Mouse (Mus musculus): ENCODE measurements at regions not wholly inside any gene's neighbourhood (a gene's known extent, or its start where the extent isn't known, plus 50 kb on each side); places are given as distances from the start of the nearest gene placed in this dataset.

DNA sequence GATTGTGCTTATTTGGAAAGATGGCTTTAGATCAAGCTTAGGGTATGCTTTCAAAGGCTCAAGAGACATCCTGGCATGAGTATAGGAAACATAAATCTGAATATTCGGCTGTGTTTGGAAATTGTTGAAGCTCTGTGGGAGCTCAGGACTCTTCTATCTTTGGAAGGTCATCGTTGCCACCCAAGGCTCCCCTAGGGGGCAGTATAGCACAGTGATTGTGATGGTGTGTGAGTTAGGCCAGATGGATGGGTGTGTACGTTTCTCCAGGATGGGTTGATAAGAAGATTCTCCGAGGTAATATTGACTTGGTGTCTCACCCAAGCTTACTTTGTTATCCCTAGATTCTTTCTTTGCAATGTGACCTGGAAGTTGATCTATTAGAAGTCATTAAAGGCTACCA is 93.3 kb upstream of the Card11 start:
- DNase-seq (ENCODE audit: low spot score): peak; percentile 23
- peaks cover 6% of the 10 kb centered on the region; the same call in 1 of the 2 replicates for H3K4me1 ChIP-seq
- no peak overlapping the region for H3K27ac ChIP-seq (replicated peaks)
- no peaks in the 10 kb centered on the region for H3K9me3 ChIP-seq (replicated peaks)
- no peaks in the 10 kb centered on the region for H3K36me3 ChIP-seq
- H3K4me3 ChIP-seq: no peak overlapping the region
- H3K27me3 ChIP-seq (ENCODE audit: low read depth, poor library complexity, severe bottlenecking): no peaks in the 10 kb centered on the region
- WGBS: 62% methylated on average over 4 of the region's 4 CpGs

DNA sequence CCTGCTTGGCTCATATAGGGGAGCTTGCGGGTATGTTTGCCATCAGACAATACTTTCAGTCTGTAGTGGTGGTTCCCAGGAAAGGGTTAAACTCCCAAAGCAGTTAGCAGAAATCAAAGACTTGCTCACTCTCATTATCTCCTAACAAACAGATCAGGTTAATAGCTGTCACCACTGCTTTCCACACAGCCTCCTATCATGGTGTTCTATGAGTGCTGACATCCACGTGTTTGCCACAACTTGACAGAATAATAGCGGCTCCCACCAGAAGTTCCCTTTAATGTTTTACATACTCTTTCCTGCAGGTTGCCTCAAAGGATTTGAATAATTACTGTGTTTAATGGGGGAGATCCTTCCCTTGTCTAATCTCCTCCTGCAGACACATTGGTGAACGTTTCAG is 97.5 kb upstream of the Card11 start:
- Histone ChIP-seq H3K27ac (replicated peaks) (no peak overlapping the region), H3K9me3 (replicated peaks) (no peaks in the 10 kb centered on the region), H3K4me3 (no peak overlapping the region), H3K27me3 (ENCODE audit: low read depth, poor library complexity, severe bottlenecking) (no peaks in the 10 kb centered on the region), H3K36me3 (no peaks in the 10 kb centered on the region), H3K4me1 (no peaks in the 10 kb centered on the region)
- no peak for DNase-seq (ENCODE audit: low spot score)
- WGBS: 78% methylated on average over 4 of the region's 4 CpGs

DNA sequence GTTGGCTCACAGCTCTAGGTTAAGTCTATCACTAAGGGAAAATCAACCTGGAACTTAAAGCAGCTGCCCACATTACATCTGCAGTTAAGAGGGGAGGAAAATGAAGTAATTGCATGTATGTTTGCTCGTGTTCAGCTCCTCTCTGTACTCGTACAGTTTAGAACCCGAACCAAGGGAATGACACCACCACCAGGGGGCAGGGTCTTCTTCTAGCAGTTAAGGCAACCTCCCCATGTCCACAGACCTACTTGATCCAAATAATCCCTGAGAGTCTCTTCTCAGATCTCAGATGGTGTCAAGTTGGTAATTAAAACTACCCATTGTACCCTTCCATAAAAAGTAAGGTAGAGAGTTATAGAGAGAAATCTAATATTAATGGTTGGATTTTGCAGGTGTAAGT is 111.3 kb upstream of the Card11 start:
- DNase-seq (ENCODE audit: low spot score): no peak
- Histone ChIP-seq H3K9me3 (replicated peaks) (no peaks in the 10 kb centered on the region), H3K27ac (replicated peaks) (no peak overlapping the region), H3K4me1 (no peaks in the 10 kb centered on the region), H3K27me3 (ENCODE audit: low read depth, poor library complexity, severe bottlenecking) (no peaks in the 10 kb centered on the region), H3K36me3 (no peaks in the 10 kb centered on the region), H3K4me3 (no peak overlapping the region)
- WGBS: 82% methylated on average over 3 of the region's 3 CpGs

DNA sequence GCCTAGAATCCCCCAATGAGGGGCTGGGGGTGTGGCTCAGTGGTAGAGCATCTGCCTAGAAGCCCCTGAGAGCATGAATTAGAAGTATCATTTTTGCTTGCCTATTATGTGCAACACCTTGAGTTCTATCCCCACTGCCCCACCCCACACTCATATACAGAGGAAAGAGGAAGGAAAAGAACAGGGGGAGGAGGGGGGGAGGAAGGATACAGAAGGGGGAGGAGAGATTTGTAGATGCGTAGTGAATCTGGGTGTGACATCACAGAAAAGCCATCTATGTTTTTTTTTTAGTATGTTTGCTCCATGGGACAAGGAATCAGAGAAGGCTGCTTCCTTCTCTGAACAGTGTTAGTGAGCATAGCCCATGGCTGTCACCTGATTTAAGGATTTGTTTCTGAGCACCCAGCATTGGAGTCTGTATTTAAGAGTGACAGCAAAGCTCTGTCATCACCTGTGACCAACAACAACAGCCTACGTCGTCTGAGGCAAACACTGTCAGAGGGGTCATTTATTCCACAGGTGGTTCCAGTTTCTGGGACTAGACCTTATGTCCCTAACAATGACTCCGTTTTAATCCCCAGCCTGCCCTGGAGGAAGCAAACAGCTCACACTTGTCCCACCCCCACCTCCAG is 115.0 kb upstream of the Card11 start:
- WGBS: 79% methylated on average over 4 of the region's 4 CpGs
- no peaks in the 10 kb centered on the region for H3K9me3 ChIP-seq (replicated peaks)
- DNase-seq (ENCODE audit: low spot score): no peak
- H3K27ac ChIP-seq (replicated peaks): no peak overlapping the region
- no peak overlapping the region for H3K4me3 ChIP-seq
- H3K4me1 ChIP-seq: no peaks in the 10 kb centered on the region
- H3K27me3 ChIP-seq (ENCODE audit: low read depth, poor library complexity, severe bottlenecking): no peaks in the 10 kb centered on the region
- H3K36me3 ChIP-seq: no peaks in the 10 kb centered on the region

DNA sequence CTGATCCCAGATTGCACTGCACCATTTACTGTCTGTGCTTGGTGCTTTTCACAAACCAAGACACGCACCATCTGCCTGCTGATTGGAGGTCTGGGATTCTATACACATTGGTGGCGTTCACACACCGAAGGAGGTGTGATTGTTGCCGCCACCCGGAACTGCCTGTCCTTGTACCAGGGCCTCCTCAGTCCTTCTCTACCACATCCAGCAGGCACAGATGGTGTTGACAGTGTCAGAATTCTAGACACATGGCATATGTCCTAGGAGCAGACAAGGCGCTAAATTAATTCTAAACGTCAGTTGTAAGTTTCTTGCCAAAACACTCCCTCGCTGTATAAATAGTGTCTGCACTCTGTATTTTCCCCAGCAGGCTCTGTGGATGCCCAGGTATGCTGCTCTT is 115.6 kb upstream of the Card11 start:
- Histone ChIP-seq H3K9me3 (replicated peaks) (no peaks in the 10 kb centered on the region), H3K4me3 (no peak overlapping the region), H3K4me1 (no peaks in the 10 kb centered on the region), H3K36me3 (no peaks in the 10 kb centered on the region), H3K27ac (replicated peaks) (no peak overlapping the region), H3K27me3 (ENCODE audit: low read depth, poor library complexity, severe bottlenecking) (no peaks in the 10 kb centered on the region)
- 92% methylated on average over 8 of the region's 8 CpGs for WGBS
- no peak for DNase-seq (ENCODE audit: low spot score)

DNA sequence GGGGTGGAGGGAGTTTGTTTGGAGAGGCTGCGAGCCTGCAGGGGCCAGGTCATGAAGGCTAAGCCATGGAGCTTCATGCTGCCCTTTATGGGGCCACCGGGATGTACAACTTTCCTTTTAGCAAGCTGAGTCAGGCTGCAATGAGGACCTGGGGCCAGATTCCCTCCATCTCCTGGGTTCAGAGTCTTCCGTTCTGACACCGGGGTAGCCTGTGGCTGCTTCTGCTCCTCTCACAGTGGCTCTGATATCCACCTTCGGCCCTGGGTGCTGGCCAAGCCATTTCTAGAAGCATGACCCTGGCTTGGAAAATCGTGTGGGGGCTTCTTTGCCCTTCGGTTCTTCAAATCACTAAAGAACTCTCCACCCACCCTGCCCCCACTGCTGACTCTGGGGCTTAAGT is 115.4 kb upstream of the Sdk1 start:
- Histone ChIP-seq H3K27me3 (ENCODE audit: low read depth, poor library complexity, severe bottlenecking) (no peaks in the 10 kb centered on the region), H3K9me3 (replicated peaks) (no peaks in the 10 kb centered on the region), H3K36me3 (no peaks in the 10 kb centered on the region), H3K4me3 (no peak overlapping the region), H3K27ac (replicated peaks) (peak overlapping the region; percentile 23; the same call in 1 of the 2 replicates), H3K4me1 (peaks cover 11% of the 10 kb centered on the region)
- DNase-seq (ENCODE audit: low spot score): no peak
- WGBS: 85% methylated on average over 7 of the region's 7 CpGs

DNA sequence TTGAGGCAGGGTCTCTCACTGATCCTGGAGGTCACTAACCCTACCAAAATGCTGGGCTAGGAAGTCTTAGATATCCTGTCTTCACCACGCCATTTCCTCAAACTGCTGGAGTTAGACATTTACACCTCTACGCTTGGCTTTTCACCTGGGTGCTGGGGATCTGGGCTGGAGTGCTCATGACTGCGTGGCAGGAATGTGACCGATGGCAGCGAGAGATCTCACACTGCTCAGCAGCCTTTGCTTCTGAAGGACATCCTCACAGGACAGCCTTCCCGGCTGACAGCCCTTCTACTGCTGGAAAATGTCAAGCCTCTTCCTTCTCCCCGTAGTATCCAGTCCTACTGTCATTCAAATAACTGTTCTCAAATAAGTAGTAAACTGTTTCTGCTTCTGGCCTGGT is 114.8 kb upstream of the Sdk1 start:
- no peak overlapping the region for H3K4me3 ChIP-seq
- 87% methylated on average over 7 of the region's 7 CpGs for WGBS
- H3K27ac ChIP-seq (replicated peaks): no peak overlapping the region
- peaks cover 11% of the 10 kb centered on the region for H3K4me1 ChIP-seq
- H3K27me3 ChIP-seq (ENCODE audit: low read depth, poor library complexity, severe bottlenecking): no peaks in the 10 kb centered on the region
- no peaks in the 10 kb centered on the region for H3K36me3 ChIP-seq
- no peaks in the 10 kb centered on the region for H3K9me3 ChIP-seq (replicated peaks)
- DNase-seq (ENCODE audit: low spot score): no peak

DNA sequence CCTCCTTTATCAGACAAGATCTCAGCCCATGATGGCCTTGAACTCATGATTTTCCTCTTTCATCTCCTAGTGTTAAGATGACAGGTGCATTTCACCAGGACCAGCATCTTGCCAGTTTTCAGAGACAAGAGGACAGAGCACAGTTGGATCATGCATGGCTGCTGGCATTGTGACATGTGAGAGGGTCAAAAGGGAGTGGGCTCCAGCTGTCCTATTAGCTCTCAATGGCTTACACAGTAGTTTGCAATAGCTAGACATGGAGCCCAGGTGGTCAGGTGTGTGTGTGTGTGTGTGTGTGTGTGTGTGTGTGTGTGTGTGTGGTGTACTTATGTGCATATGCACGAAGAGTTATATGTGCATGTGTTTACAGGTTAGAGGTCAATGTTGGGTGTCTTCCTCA is 110.3 kb upstream of the Sdk1 start:
- Histone ChIP-seq H3K4me3 (no peak overlapping the region), H3K27me3 (ENCODE audit: low read depth, poor library complexity, severe bottlenecking) (no peaks in the 10 kb centered on the region), H3K27ac (replicated peaks) (no peak overlapping the region), H3K36me3 (no peaks in the 10 kb centered on the region), H3K4me1 (peaks cover 6% of the 10 kb centered on the region), H3K9me3 (replicated peaks) (no peaks in the 10 kb centered on the region)
- 92% methylated on average over 1 of the region's 1 CpGs for WGBS
- DNase-seq (ENCODE audit: low spot score): no peak

DNA sequence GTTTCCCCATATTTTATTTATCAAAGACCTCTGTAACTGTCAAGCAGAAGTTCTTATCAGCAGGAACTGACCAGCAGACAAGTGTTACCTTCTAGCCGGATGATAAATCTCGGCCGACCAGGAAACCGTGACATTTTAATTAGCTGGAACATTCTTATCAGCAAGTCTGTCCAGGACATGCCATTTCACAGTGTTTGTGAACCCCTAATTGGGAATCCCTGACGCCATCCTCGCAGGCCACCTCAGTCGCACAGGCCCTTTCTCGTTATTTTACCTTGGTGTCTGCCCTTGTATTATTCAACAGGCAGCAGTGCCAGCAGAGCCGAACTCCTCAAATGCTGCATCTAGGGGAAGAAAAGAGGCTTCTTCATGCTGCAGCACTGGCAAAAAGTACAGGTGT is 109.4 kb upstream of the Sdk1 start:
- 89% methylated on average over 9 of the region's 9 CpGs for WGBS
- no peak for DNase-seq (ENCODE audit: low spot score)
- peaks cover 6% of the 10 kb centered on the region for H3K4me1 ChIP-seq
- H3K4me3 ChIP-seq: no peak overlapping the region
- no peak overlapping the region for H3K27ac ChIP-seq (replicated peaks)
- H3K9me3 ChIP-seq (replicated peaks): no peaks in the 10 kb centered on the region
- no peaks in the 10 kb centered on the region for H3K27me3 ChIP-seq (ENCODE audit: low read depth, poor library complexity, severe bottlenecking)
- no peaks in the 10 kb centered on the region for H3K36me3 ChIP-seq

DNA sequence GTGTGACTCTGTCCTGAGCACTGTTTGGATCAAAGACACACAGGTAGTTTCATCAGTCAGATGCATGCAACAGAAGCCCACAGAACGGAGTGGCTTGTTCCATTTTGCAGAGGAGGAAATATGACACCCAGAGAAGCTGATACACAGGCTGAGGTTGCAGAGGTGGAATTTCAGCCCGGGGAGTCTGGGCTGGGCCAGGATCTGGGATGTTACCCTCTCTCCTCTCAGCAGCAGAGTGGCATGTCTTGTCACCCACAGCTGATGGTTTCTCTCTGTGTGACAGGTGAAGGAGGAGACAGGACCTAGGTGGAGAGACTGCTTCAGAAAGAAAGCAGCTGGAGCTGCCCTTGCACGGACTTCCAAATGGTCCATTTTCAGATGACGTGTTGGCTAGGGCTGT is 105.1 kb upstream of the Sdk1 start:
- H3K4me1 ChIP-seq: peaks cover 19% of the 10 kb centered on the region
- H3K4me3 ChIP-seq: no peak overlapping the region
- no peak overlapping the region for H3K27ac ChIP-seq (replicated peaks)
- 68% methylated on average over 4 of the region's 4 CpGs for WGBS
- no peak for DNase-seq (ENCODE audit: low spot score)
- H3K36me3 ChIP-seq: no peaks in the 10 kb centered on the region
- no peaks in the 10 kb centered on the region for H3K9me3 ChIP-seq (replicated peaks)
- H3K27me3 ChIP-seq (ENCODE audit: low read depth, poor library complexity, severe bottlenecking): no peaks in the 10 kb centered on the region

DNA sequence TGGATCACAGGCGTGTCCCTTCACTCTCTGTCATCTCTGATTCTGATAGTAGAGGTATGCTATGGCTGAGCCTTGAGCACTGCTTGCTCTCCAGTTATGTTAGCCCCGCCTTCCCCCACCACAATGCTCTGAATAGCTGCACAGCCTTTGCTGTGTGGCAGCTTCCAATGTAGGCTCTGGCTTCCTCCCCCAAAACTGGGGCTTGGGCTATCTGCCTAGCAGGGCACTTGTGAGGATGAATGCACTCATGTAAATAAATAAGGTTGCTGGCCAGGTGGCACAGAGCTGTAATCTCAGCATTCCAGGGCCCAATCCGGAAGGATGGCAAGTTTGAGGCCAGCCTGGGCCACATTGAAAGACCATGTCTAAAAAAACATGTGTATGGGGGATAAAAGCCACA is 103.6 kb upstream of the Sdk1 start:
- Histone ChIP-seq H3K27ac (replicated peaks) (no peak overlapping the region), H3K4me3 (no peak overlapping the region), H3K9me3 (replicated peaks) (no peaks in the 10 kb centered on the region), H3K27me3 (ENCODE audit: low read depth, poor library complexity, severe bottlenecking) (no peaks in the 10 kb centered on the region), H3K4me1 (peaks cover 19% of the 10 kb centered on the region), H3K36me3 (no peaks in the 10 kb centered on the region)
- no peak for DNase-seq (ENCODE audit: low spot score)
- 83% methylated on average over 3 of the region's 3 CpGs for WGBS

DNA sequence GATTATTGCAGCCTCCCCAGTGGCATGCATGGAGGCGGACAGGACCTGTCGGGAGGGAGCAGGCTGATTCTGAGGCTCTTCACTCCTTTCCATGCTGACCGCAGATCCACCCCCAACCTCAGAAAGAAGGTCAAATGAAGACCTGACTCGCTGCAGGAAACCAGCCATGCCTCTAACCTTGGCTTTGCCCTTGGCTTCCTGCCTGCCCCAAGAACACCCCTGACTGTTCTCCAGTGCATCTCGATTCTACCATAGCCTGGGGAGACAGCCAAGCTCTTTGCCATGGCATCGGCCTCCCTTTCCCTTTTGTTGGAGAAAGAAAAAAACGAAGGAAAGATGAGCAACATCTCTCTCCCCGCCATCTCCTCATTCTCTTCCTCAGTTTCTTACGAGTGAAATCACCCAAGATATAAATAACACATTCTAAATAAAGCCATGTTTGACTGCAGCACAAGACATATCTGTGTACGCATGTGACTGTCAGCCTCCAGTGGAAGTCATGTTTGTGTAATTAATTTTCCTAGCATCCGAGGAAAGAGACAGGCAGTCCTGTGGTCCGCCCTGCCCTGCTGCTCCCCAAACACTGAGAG is 102.4 kb upstream of the Sdk1 start:
- Histone ChIP-seq H3K27me3 (ENCODE audit: low read depth, poor library complexity, severe bottlenecking) (no peaks in the 10 kb centered on the region), H3K4me1 (peaks cover 19% of the 10 kb centered on the region), H3K9me3 (replicated peaks) (no peaks in the 10 kb centered on the region), H3K36me3 (no peaks in the 10 kb centered on the region), H3K4me3 (no peak overlapping the region), H3K27ac (replicated peaks) (0 out of 2 replicates have a peak overlapping the region, but pooled peaks have one; percentile 49)
- DNase-seq (ENCODE audit: low spot score): no peak
- WGBS: 60% methylated on average over 12 of the region's 12 CpGs

DNA sequence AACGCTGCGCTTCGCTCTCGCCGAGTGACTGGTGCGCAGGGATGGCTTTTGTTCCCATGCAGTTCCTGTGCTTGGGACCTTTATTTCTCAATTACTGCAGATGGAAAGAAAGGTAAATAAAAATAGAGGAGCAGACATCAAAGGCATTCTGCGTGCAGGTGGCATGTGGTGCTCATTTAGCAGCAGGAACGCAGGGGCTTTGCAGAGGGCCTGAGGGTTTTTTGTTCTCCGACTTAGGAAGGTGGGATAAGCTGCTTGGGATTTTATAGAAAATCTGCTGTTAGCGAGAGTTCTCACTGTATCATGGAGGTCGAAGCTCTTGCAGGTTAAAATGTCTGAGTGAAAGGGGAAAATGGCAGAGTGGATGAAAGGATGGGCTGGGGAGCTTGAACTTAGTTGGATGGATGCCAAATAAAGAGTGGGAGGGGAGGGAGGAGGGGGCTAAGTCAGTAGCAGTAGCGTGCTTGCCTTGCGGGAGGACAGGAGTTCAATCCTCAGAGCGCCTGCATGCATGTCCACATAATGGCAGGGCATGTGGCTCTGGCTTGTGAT is 101.9 kb upstream of the Sdk1 start:
- no peaks in the 10 kb centered on the region for H3K9me3 ChIP-seq (replicated peaks)
- WGBS: 29% methylated on average over 14 of the region's 14 CpGs
- H3K27me3 ChIP-seq (ENCODE audit: low read depth, poor library complexity, severe bottlenecking): no peaks in the 10 kb centered on the region
- DNase-seq (ENCODE audit: low spot score): no peak
- peaks cover 19% of the 10 kb centered on the region for H3K4me1 ChIP-seq
- no peak overlapping the region for H3K4me3 ChIP-seq
- no peaks in the 10 kb centered on the region for H3K36me3 ChIP-seq
- H3K27ac ChIP-seq (replicated peaks): peak overlapping the region; percentile 49; the same call in 1 of the 2 replicates

Data from midbrain, embryonic 10.5 days (tissue).